Mouse (Mus musculus) gastrocnemius, adult 8-10 months (tissue): Measurements from ENCODE around the gene Prop1. TPM values are rescaled to one million over a fixed set of nuclear protein-coding genes. Genes with fewer than 3 reads are reported as not detected.

ENCODE experiments used
- total RNA-seq, 4 experiments: library from RNA; stranded (reverse); gene quantifications; 2 replicates each; pipeline ENCODE4 v1.2.4; 2022

Gene Prop1
- total RNA-seq, 4 experiments from 2014 or later, result not detected

Other genes starting within 250 kb of the Prop1 start
- gene Zfp354c, start 126.0 kb downstream of the Prop1 start, total RNA-seq, result 1 to 10 TPM; 3.1 to 4.4 (median 3.6) TPM
- 1 to 10 TPM; 2.1 to 2.4 (median 2.2) TPM for gene Zfp879, start 112.2 kb downstream of the Prop1 start, total RNA-seq
- not detected for gene Grm6, start 103.1 kb downstream of the Prop1 start, total RNA-seq
- 1 to 10 TPM; 1.8 to 2.1 (median 1.9) TPM for gene Zfp454, start 66.1 kb downstream of the Prop1 start, total RNA-seq
- 1 to 10 TPM; 3.8 to 4.8 (median 4.2) TPM for gene Zfp2, start 37.6 kb downstream of the Prop1 start, total RNA-seq
- 1 to 10 TPM; 1.6 to 2.3 (median 2.2) TPM for gene Zfp354b, start 22.1 kb downstream of the Prop1 start, total RNA-seq
- not detected for gene 4933414I15Rik, start 10.0 kb downstream of the Prop1 start, total RNA-seq
- gene Olfr1378, start 12.8 kb upstream of the Prop1 start, total RNA-seq, result not detected
- not detected for gene Olfr1377, start 28.2 kb upstream of the Prop1 start, total RNA-seq
- gene Olfr51, start 49.8 kb upstream of the Prop1 start, total RNA-seq, result not detected
- gene Olfr54, start 60.5 kb upstream of the Prop1 start, total RNA-seq, result not detected
- gene Olfr1375, start 94.3 kb upstream of the Prop1 start, total RNA-seq, result not detected
- gene Zfp354a, start 105.5 kb upstream of the Prop1 start, total RNA-seq, result 1 to 10 TPM; 3.3 to 4.7 (median 3.5) TPM